Comparison of ENCODE assay signal across 8 mouse cellular contexts in genomic region chr5:64579494-64580339, GRCm38 (mm10).
A peak's percentile ranks its signal among the peaks of the same experiment; 100 is the strongest.
DNase-seq lines count a peak whose midpoint lies in the region; ATAC-seq and TF ChIP-seq lines count a peak whose summit lies in the region.

No protein-coding gene starts in this region.

- H3K4me1 ChIP-seq in G1E (ENCODE audit: insufficient read depth, low read depth, low read length): peaks cover 80% of the 10 kb centered on the region
- peaks cover 14% of the 10 kb centered on the region for H3K4me1 ChIP-seq in forebrain, embryonic 15.5 days
- H3K4me1 ChIP-seq in hindbrain, embryonic 12.5 days: peaks cover 18% of the 10 kb centered on the region
- peaks cover 38% of the 10 kb centered on the region for H3K4me1 ChIP-seq in limb, embryonic 15.5 days
- H3K4me1 ChIP-seq in midbrain, embryonic 15.5 days: peaks cover 9% of the 10 kb centered on the region

- WGBS in forebrain, embryonic 15.5 days: 5% methylated on average over 14 of the region's 14 CpGs
- 9% methylated on average over 14 of the region's 14 CpGs for WGBS in hindbrain, embryonic 12.5 days
- WGBS in limb, embryonic 15.5 days: 5% methylated on average over 14 of the region's 14 CpGs
- WGBS in midbrain, embryonic 15.5 days: 10% methylated on average over 14 of the region's 14 CpGs

- no peaks in the 10 kb centered on the region for H3K36me3 ChIP-seq in G1E (replicated peaks)
- H3K36me3 ChIP-seq in forebrain, embryonic 15.5 days: no peaks in the 10 kb centered on the region
- H3K36me3 ChIP-seq in hindbrain, embryonic 12.5 days: no peaks in the 10 kb centered on the region
- no peaks in the 10 kb centered on the region for H3K36me3 ChIP-seq in limb, embryonic 15.5 days
- no peaks in the 10 kb centered on the region for H3K36me3 ChIP-seq in midbrain, embryonic 15.5 days (replicated peaks)

- DNase-seq in G1E (ENCODE audit: low spot score): peak; percentile 49
- DNase-seq in adrenal gland, postnatal 14 days: peak; percentile 74
- DNase-seq in cerebellum, adult 11-12 months: no peak
- DNase-seq in thymus, postnatal 25 days: no peak

- peak overlapping the region; percentile 28 for H3K4me2 ChIP-seq in forebrain, embryonic 15.5 days (replicated peaks)
- H3K4me2 ChIP-seq in hindbrain, embryonic 12.5 days (replicated peaks): peak overlapping the region; percentile 35
- peak overlapping the region; percentile 27; the same call in 1 of the 2 replicates for H3K4me2 ChIP-seq in limb, embryonic 15.5 days
- peak overlapping the region; percentile 28 for H3K4me2 ChIP-seq in midbrain, embryonic 15.5 days

- 0 out of 2 replicates have a peak overlapping the region, but pooled peaks have one; percentile 27 for H3K9ac ChIP-seq in forebrain, embryonic 15.5 days (replicated peaks)
- H3K9ac ChIP-seq in hindbrain, embryonic 12.5 days: no peak overlapping the region
- no peak overlapping the region for H3K9ac ChIP-seq in limb, embryonic 15.5 days
- no peak overlapping the region for H3K9ac ChIP-seq in midbrain, embryonic 15.5 days

- peak overlapping the region; percentile 63; the same call in 1 of the 2 replicates for H3K4me3 ChIP-seq in G1E (ENCODE audit: low read depth, low read length)
- H3K4me3 ChIP-seq in forebrain, embryonic 15.5 days: no peak overlapping the region
- no peak overlapping the region for H3K4me3 ChIP-seq in hindbrain, embryonic 12.5 days
- no peak overlapping the region for H3K4me3 ChIP-seq in limb, embryonic 15.5 days
- H3K4me3 ChIP-seq in midbrain, embryonic 15.5 days: no peak overlapping the region

- no peaks in the 10 kb centered on the region for H3K27me3 ChIP-seq in G1E (ENCODE audit: insufficient read depth, low read length)
- no peaks in the 10 kb centered on the region for H3K27me3 ChIP-seq in forebrain, embryonic 15.5 days
- no peaks in the 10 kb centered on the region for H3K27me3 ChIP-seq in hindbrain, embryonic 12.5 days
- 0 out of 2 replicates have a peak, but pooled peaks cover 4% of the 10 kb centered on the region for H3K27me3 ChIP-seq in limb, embryonic 15.5 days
- H3K27me3 ChIP-seq in midbrain, embryonic 15.5 days (replicated peaks): no peaks in the 10 kb centered on the region

- peak overlapping the region; percentile 56; the same call in 1 of the 2 replicates for H3K27ac ChIP-seq in forebrain, embryonic 15.5 days (replicated peaks)
- H3K27ac ChIP-seq in hindbrain, embryonic 12.5 days: peak overlapping the region; percentile 60; the same call in 1 of the 2 replicates
- peak overlapping the region; percentile 66 for H3K27ac ChIP-seq in limb, embryonic 15.5 days
- no peak overlapping the region for H3K27ac ChIP-seq in midbrain, embryonic 15.5 days

- no peaks in the 10 kb centered on the region for H3K9me3 ChIP-seq in G1E (replicated peaks)
- H3K9me3 ChIP-seq in forebrain, embryonic 15.5 days: no peaks in the 10 kb centered on the region
- H3K9me3 ChIP-seq in hindbrain, embryonic 12.5 days (replicated peaks): no peaks in the 10 kb centered on the region
- no peaks in the 10 kb centered on the region for H3K9me3 ChIP-seq in limb, embryonic 15.5 days
- no peaks in the 10 kb centered on the region for H3K9me3 ChIP-seq in midbrain, embryonic 15.5 days

- no peak for TF ChIP-seq CTCF in G1E (IDR thresholded peaks at IDR 0.05; ENCODE audit: low read depth, low read length)

- ATAC-seq in G1E (ENCODE audit: extremely low read depth, insufficient number of reproducible peaks, low FRiP score, poor library complexity, severe bottlenecking): peak; percentile 51
- ATAC-seq in forebrain, embryonic 15.5 days (replicated peaks): peak; percentile 84
- ATAC-seq in hindbrain, embryonic 12.5 days (ENCODE audit: low FRiP score): peak; percentile 69
- peak; percentile 54; the same call in 1 of the 2 replicates for ATAC-seq in limb, embryonic 15.5 days (ENCODE audit: insufficient number of reproducible peaks, low FRiP score, low TSS enrichment, low read depth)
- peak; percentile 55 for ATAC-seq in midbrain, embryonic 15.5 days (replicated peaks)

Comparison
In these comparisons a context has a peak if more than half of its experiments do, and no peak if none do; other contexts are left out.
1. DNase-seq: peak in G1E (single experiment) and adrenal gland, postnatal 14 days (single experiment); none in cerebellum, adult 11-12 months (single experiment) and thymus, postnatal 25 days (single experiment).
2. Peak in every context shown above with its lines, with median percentiles within 50 percentile points of each other: ATAC-seq and H3K4me2 ChIP-seq.